Mouse (Mus musculus) intestine, postnatal 0 days (tissue): ENCODE results near the gene Sat2. TPM values are rescaled to one million over a fixed set of nuclear protein-coding genes. Genes with fewer than 3 reads are reported as not detected.

Experiments used
- ATAC-seq: fragments of 200-750 bp; cut with Nextera tagmentation; 2 replicates; pipeline ENCODE4 v1.8.0; 2017; ENCODE audit warnings: mild to moderate bottlenecking, moderate TSS enrichment, moderate library complexity
- H3K27ac ChIP-seq: fragments of 300-500 bp; sonication (generic); 2 replicates; pipeline ENCODE4 v1.5.1; 2014; ENCODE audit warnings: mild to moderate bottlenecking, low read depth, low read length, moderate library complexity
- H3K27me3 ChIP-seq: fragments of 300-500 bp; sonication (generic); replicated peaks from 2 replicates; pipeline ENCODE4 v1.6.1; 2014; ENCODE audit warnings: low read length, mixed read lengths; ENCODE audit not compliant: control insufficient read depth, insufficient read depth
- H3K36me3 ChIP-seq: fragments of 300-500 bp; sonication (generic); 2 replicates; pipeline ENCODE4 v1.6.1; 2014; ENCODE audit warnings: mild to moderate bottlenecking, moderate library complexity; ENCODE audit not compliant: control insufficient read depth, insufficient read depth
- H3K4me1 ChIP-seq: fragments of 300-500 bp; sonication (generic); replicated peaks from 2 replicates; pipeline ENCODE4 v1.6.1; 2014; ENCODE audit warnings: antibody characterized with exemption, low read length, mixed read lengths; ENCODE audit not compliant: control insufficient read depth, insufficient read depth
- H3K4me2 ChIP-seq: fragments of 300-500 bp; sonication (generic); replicated peaks from 2 replicates; pipeline ENCODE4 v1.6.1; 2014; ENCODE audit warnings: low read depth, mild to moderate bottlenecking, moderate library complexity
- H3K4me3 ChIP-seq: fragments of 300-500 bp; sonication (generic); 2 replicates; pipeline ENCODE4 v1.5.1; 2014; ENCODE audit warnings: low read depth, low read length
- H3K9ac ChIP-seq: fragments of 300-500 bp; sonication (generic); 2 replicates; pipeline ENCODE4 v1.6.1; 2014; ENCODE audit warnings: mild to moderate bottlenecking, low read depth, low read length
- H3K9me3 ChIP-seq: fragments of 300-500 bp; sonication (generic); 2 replicates; pipeline ENCODE4 v1.6.1; 2016; ENCODE audit warnings: mixed run types; ENCODE audit not compliant: control insufficient read depth
- CTCF ChIP-seq: sonication (generic); IDR thresholded peaks from 2 replicates; pipeline ENCODE4 v1.5.1; 2016; ENCODE audit warnings: low read depth, mild to moderate bottlenecking, control low read depth, antibody characterized with exemption, moderate library complexity
- WGBS: fragments of 180-500 bp; shearing (Covaris S2); extraction: QIAGEN DNeasy Blood & Tissue Kit; methylation state at CpG from one replicate; pipeline ENCODE4 v1.1.7; 2014; 5-methylcytosine and 5-hydroxymethylcytosine counted together
- polyA plus RNA-seq: library from polyadenylated mRNA; unstranded; fragments of >200 nt; fragmentation: Nextera tagmentation; extraction: Ambion mirVana; gene quantifications from 2 replicates; pipeline ENCODE4 v1.2.1, GENCODE M21; 2015

The Sat2 gene
- polyA plus RNA-seq, 1 experiment from 2014 or later: 34.1 TPM

- Histone ChIP-seq H3K9me3 (no peaks in the 10 kb centered on the region), H3K9ac (peak overlapping the region; percentile 60), H3K27me3 (peaks cover 21% of the 10 kb centered on the region), H3K4me2 (peak overlapping the region; percentile 92), H3K4me3 (peak overlapping the region; percentile 57), H3K36me3 (no peaks in the 10 kb centered on the region), H3K4me1 (0 out of 2 replicates have a peak, but pooled peaks cover 14% of the 10 kb centered on the region), H3K27ac (no peak overlapping the region)
- ATAC-seq: 0 out of 2 replicates have a peak, but pooled peaks have one; percentile 14
- TF ChIP-seq CTCF: no peak
- under 1% methylated on average over 67 of the region's 73 CpGs for whole genome bisulfite sequencing
These were observed 16.8 kb upstream of the Sat2 start for GRCm38 (mm10) chr11:69604795-69605664.

GRCm38 (mm10) chr11:69605726-69606490 is 15.9 kb upstream of the Sat2 start, which contains the start of gene Atp1b2:
TSS of gene Atp1b2 (minus strand) at chr11:69605942.
- WGBS: 3% methylated on average over 31 of the region's 32 CpGs
- Histone ChIP-seq H3K36me3 (no peaks in the 10 kb centered on the region), H3K4me3 (peak within 1 kb of the TSS; percentile 57), H3K4me2 (peak within 1 kb of the TSS; percentile 92), H3K9ac (peak within 1 kb of the TSS; percentile 60), H3K4me1 (0 out of 2 replicates have a peak, but pooled peaks cover 11% of the 10 kb centered on the region), H3K27me3 (peaks cover 21% of the 10 kb centered on the region), H3K27ac (no peak within 1 kb of the TSS), H3K9me3 (no peaks in the 10 kb centered on the region)
- peak; percentile 61 for ATAC-seq
- no peak for TF ChIP-seq CTCF

GRCm38 (mm10) chr11:69606491-69606795 is 15.4 kb upstream of the Sat2 start:
- WGBS: 70% methylated on average over 2 of the region's 2 CpGs
- no peak for ATAC-seq
- no peak for TF ChIP-seq CTCF
- H3K27ac ChIP-seq: no peak overlapping the region
- H3K9ac ChIP-seq: no peak overlapping the region
- H3K4me3 ChIP-seq: peak overlapping the region; percentile 57
- 0 out of 2 replicates have a peak, but pooled peaks cover 11% of the 10 kb centered on the region for H3K4me1 ChIP-seq
- peaks cover 21% of the 10 kb centered on the region for H3K27me3 ChIP-seq
- no peaks in the 10 kb centered on the region for H3K36me3 ChIP-seq
- H3K4me2 ChIP-seq: peak overlapping the region; percentile 92
- no peaks in the 10 kb centered on the region for H3K9me3 ChIP-seq

GRCm38 (mm10) chr11:69606832-69607231 is 15.0 kb upstream of the Sat2 start:
- 0 out of 2 replicates have a peak, but pooled peaks cover 11% of the 10 kb centered on the region for H3K4me1 ChIP-seq
- H3K36me3 ChIP-seq: no peaks in the 10 kb centered on the region
- WGBS: 77% methylated on average over 2 of the region's 2 CpGs
- H3K4me2 ChIP-seq: no peak overlapping the region
- no peak overlapping the region for H3K27ac ChIP-seq
- peaks cover 21% of the 10 kb centered on the region for H3K27me3 ChIP-seq
- H3K9ac ChIP-seq: no peak overlapping the region
- H3K9me3 ChIP-seq: no peaks in the 10 kb centered on the region
- H3K4me3 ChIP-seq: no peak overlapping the region
- ATAC-seq: no peak
- TF ChIP-seq CTCF: no peak

GRCm38 (mm10) chr11:69608525-69608924 is 13.3 kb upstream of the Sat2 start:
- 90% methylated on average over 3 of the region's 3 CpGs for WGBS
- Histone ChIP-seq H3K4me1 (0 out of 2 replicates have a peak, but pooled peaks cover 11% of the 10 kb centered on the region), H3K9me3 (no peaks in the 10 kb centered on the region), H3K4me3 (no peak overlapping the region), H3K27ac (no peak overlapping the region), H3K9ac (no peak overlapping the region), H3K36me3 (no peaks in the 10 kb centered on the region), H3K4me2 (no peak overlapping the region), H3K27me3 (peaks cover 18% of the 10 kb centered on the region)
- ATAC-seq: no peak
- no peak for TF ChIP-seq CTCF

- no peak for ATAC-seq
- no peak for TF ChIP-seq CTCF
- WGBS: 59% methylated on average over 7 of the region's 7 CpGs
These were observed 12.4 kb upstream of the Sat2 start for GRCm38 (mm10) chr11:69609416-69609815.

More at GRCm38 (mm10) chr11:69609416-69609815, 12.4 kb upstream of the Sat2 start:
- no peak overlapping the region for H3K4me2 ChIP-seq
- H3K9me3 ChIP-seq: no peaks in the 10 kb centered on the region
- H3K4me3 ChIP-seq: no peak overlapping the region
- no peak overlapping the region for H3K27ac ChIP-seq
- H3K36me3 ChIP-seq: no peaks in the 10 kb centered on the region
- H3K9ac ChIP-seq: no peak overlapping the region
- H3K27me3 ChIP-seq: peaks cover 13% of the 10 kb centered on the region; the same call in 1 of the 2 replicates
- 0 out of 2 replicates have a peak, but pooled peaks cover 13% of the 10 kb centered on the region for H3K4me1 ChIP-seq
